Mouse (Mus musculus) limb, embryonic 14.5 days (tissue): Measurements from ENCODE around the gene Gnb1l. TPM values are rescaled to one million over a fixed set of nuclear protein-coding genes. Genes with fewer than 3 reads are reported as not detected.
A peak's percentile ranks its signal among the peaks of the same experiment; 100 is the strongest.

ENCODE experiments used
- ATAC-seq: fragments of 200-750 bp; cut with Nextera tagmentation; 2 replicates; pipeline ENCODE4 v1.8.0; 2017; ENCODE audit warnings: low read depth, moderate number of reproducible peaks, moderate TSS enrichment; ENCODE audit not compliant: low FRiP score
- DNase-seq: peaks from one replicate; pipeline ENCODE4 v3.0.0-alpha.2; 2015; ENCODE audit warnings: low spot score
- H3K27ac ChIP-seq: fragments of 300-500 bp; sonication (generic); replicated peaks from 2 replicates; pipeline ENCODE4 v1.5.1; 2014; ENCODE audit warnings: low read depth, mild to moderate bottlenecking, low read length, moderate library complexity, mixed read lengths
- H3K27me3 ChIP-seq: fragments of 300-500 bp; sonication (generic); 2 replicates; pipeline ENCODE4 v1.6.1; 2014; ENCODE audit warnings: low read length, mixed read lengths; ENCODE audit not compliant: control insufficient read depth, insufficient read depth
- H3K36me3 ChIP-seq: fragments of 300-500 bp; sonication (generic); 2 replicates; pipeline ENCODE4 v1.6.1; 2014; ENCODE audit warnings: mild to moderate bottlenecking, low read length, moderate library complexity, mixed read lengths; ENCODE audit not compliant: control insufficient read depth, insufficient read depth
- H3K4me1 ChIP-seq: fragments of 300-500 bp; sonication (generic); 2 replicates; pipeline ENCODE4 v1.6.1; 2014; ENCODE audit warnings: antibody characterized with exemption, low read length, mixed read lengths; ENCODE audit not compliant: control insufficient read depth, insufficient read depth
- H3K4me2 ChIP-seq: fragments of 300-500 bp; sonication (generic); replicated peaks from 2 replicates; pipeline ENCODE4 v1.6.1; 2014; ENCODE audit warnings: low read depth, mild to moderate bottlenecking, low read length, moderate library complexity; ENCODE audit not compliant: severe bottlenecking
- H3K4me3 ChIP-seq: fragments of 300-500 bp; sonication (generic); replicated peaks from 2 replicates; pipeline ENCODE4 v1.5.1; 2014; ENCODE audit warnings: low read length
- H3K9ac ChIP-seq: fragments of 300-500 bp; sonication (generic); 2 replicates; pipeline ENCODE4 v1.6.1; 2014; ENCODE audit warnings: mild to moderate bottlenecking, low read depth, low read length, moderate library complexity; ENCODE audit not compliant: severe bottlenecking
- H3K9me3 ChIP-seq: fragments of 300-500 bp; sonication (generic); 2 replicates; pipeline ENCODE4 v1.6.1; 2016; ENCODE audit warnings: low read length; ENCODE audit not compliant: control insufficient read depth
- POLR2A ChIP-seq: fragments of 200-500 bp; IDR thresholded peaks from 2 replicates; pipeline ENCODE4 v1.8.0; 2012; ENCODE audit warnings: inconsistent platforms, mild to moderate bottlenecking, moderate library complexity, borderline replicate concordance; ENCODE audit not compliant: insufficient read depth, insufficient read length; ENCODE audit errors: extremely low read depth
- WGBS: fragments of 180-500 bp; shearing (Covaris S2); extraction: QIAGEN DNeasy Blood & Tissue Kit; methylation state at CpG from one replicate; pipeline ENCODE4 v1.1.7; 2014; 5-methylcytosine and 5-hydroxymethylcytosine counted together
- polyA plus RNA-seq, 2 experiments: library from polyadenylated mRNA; depleted of rRNA in 1 of 2; stranded (reverse) in 1 of 2; unstranded in 1 of 2; fragments of >200 nt; fragmentation: Nextera tagmentation in 1 of 2; extraction: Ambion mirVana in 1 of 2; gene quantifications; 2 replicates each; pipeline versions ENCODE4 v1.2.1 to v1.2.3; 2012 to 2014

The Gnb1l gene
- polyA plus RNA-seq, 2 experiments = 16.1 to 20.2 TPM

DNA sequence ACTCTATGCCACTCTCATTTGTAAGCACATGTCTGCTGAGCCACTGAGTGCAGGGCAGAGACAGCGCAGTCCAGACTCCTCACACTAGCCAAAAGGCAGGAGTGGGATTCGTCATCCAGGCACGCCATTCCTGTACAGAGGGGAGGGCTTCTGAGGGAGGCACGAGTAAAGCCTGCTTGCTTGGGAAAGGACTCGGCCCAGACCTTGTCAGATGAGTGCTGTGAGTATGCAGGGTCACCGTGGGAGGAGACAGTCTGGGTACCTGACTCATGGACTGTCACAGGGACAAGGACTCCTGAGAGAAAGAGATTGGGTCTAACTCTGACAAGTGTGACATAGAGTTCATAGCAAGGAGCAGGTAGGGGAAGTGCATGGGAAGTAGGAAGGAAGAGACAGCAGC is 40.8 kb downstream of the Gnb1l start:
- Histone ChIP-seq H3K9ac (no peak overlapping the region), H3K4me3 (no peak overlapping the region), H3K27ac (no peak overlapping the region), H3K27me3 (no peaks in the 10 kb centered on the region), H3K36me3 (no peaks in the 10 kb centered on the region), H3K4me1 (no peaks in the 10 kb centered on the region), H3K4me2 (no peak overlapping the region), H3K9me3 (no peaks in the 10 kb centered on the region)
- WGBS = 67% methylated on average over 6 of the region's 6 CpGs
- DNase-seq (no peak), ATAC-seq (no peak)
- no peak for TF ChIP-seq POLR2A

DNA sequence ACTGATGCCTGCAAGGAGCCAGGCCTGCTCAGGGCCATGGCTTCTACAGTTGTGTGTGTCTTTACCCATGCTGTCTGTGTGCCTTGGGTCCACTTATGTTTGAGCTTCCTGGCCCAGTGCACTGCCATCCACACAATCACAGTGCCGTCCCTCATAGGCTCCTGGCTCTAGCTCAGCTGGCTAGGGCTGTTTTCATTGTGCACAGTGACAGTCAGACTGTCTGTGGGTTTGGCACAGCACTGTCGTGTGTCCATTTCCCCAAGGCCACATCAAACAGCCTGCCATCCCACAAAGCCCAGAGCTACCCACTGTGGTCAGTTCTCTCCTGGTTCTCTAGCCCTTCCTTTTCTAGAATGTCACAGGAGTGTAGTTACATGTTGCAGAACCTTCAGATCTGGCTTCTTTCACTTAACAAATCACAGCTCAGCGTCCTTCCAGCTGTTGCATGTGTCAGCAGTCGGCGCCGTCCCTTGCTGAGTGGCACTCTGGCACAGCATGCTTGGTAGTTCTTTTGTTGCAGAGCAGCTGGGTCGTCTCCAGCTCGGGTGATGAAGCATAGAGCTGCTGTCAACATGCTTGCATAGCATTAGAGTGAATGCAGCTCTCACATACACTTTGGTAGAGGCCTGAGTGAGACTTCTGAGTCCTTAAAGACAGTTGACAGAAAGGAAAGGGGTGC is 44.8 kb downstream of the Gnb1l start:
- WGBS = 63% methylated on average over 8 of the region's 8 CpGs
- H3K4me3 ChIP-seq = no peak overlapping the region
- 0 out of 2 replicates have a peak, but pooled peaks have one; percentile 19 for ATAC-seq
- no peak for DNase-seq
- H3K36me3 ChIP-seq = no peaks in the 10 kb centered on the region
- no peak overlapping the region for H3K9ac ChIP-seq
- H3K27ac ChIP-seq = no peak overlapping the region
- H3K4me2 ChIP-seq = no peak overlapping the region
- H3K27me3 ChIP-seq = no peaks in the 10 kb centered on the region
- no peaks in the 10 kb centered on the region for H3K4me1 ChIP-seq
- no peak for TF ChIP-seq POLR2A
- H3K9me3 ChIP-seq = no peaks in the 10 kb centered on the region

DNA sequence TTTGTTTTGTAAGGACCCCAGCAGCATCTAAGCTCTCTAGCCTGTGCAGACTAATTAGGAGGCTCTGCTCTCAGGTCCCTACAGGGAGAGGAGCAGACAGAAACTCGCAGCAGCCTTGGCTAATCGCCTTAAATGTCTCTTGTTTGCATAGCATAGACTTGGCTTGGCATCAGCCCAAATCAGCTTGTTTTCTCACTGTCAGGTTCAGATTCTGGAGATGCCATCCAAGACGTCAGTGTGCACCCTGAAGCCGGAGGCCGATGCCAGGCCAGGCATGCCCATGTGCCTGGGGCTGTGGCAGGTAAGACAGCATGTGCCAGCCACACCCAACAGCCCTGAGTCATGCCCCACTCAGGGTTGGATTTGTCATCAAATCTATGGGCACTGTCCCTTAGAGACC is 49.4 kb downstream of the Gnb1l start:
- WGBS = 72% methylated on average over 5 of the region's 5 CpGs
- H3K4me3 ChIP-seq = no peak overlapping the region
- no peaks in the 10 kb centered on the region for H3K27me3 ChIP-seq
- TF ChIP-seq POLR2A = no peak
- H3K4me2 ChIP-seq = no peak overlapping the region
- ATAC-seq (no peak), DNase-seq (no peak)
- H3K9ac ChIP-seq = no peak overlapping the region
- H3K4me1 ChIP-seq = no peaks in the 10 kb centered on the region
- no peaks in the 10 kb centered on the region for H3K9me3 ChIP-seq
- no peaks in the 10 kb centered on the region for H3K36me3 ChIP-seq
- H3K27ac ChIP-seq = no peak overlapping the region

DNA sequence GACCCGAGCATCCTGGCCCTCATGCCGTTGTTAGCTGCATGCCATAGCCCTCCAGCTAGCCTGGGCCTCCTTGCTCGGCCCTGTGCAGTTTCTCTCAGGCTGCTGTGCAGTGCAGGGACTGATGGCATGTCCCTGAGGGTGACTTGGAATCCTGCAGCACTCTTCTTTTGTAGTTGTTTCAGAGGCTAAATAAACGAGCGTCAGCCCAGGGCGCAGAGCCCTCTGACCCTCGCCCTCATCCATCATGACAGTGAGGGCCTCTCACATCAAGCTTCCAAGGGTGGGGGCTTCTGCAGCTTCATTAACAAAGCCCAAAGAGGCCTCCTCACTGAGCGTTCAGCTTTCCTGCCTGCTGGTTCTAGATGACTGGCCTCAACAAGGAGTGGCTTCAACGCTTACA is 53.1 kb downstream of the Gnb1l start:
- TF ChIP-seq POLR2A = no peak
- 39% methylated on average over 9 of the region's 9 CpGs for WGBS

DNA sequence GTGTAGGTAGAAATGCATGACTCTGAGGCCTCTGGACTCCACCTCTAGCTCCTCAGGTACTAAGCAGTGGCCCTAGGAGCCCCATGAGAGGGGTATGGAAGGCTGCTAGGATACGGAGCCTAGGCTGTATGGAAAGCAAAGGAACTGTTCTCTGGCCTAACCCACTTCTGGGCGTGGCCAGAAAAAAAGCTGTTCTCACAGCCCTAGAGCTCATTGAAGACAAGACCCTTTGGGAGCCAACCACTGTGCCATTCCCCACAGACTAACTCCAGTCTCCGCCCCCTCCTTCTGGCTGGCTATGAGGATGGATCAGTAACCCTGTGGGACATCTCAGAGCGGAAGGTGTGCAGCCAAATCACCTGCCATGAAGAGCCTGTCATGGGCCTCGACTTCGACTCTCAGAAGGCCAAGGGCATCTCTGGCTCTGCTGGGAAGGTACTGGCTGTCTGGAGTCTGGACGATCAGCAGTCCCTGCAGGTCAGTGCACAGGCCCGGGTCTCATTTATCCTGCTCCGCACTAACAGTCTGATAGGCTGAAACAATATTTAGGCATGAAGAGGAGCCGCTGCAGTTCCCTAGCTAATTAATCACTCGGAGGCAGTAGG is 53.7 kb downstream of the Gnb1l start:
- no peak for TF ChIP-seq POLR2A
- H3K9me3 ChIP-seq = no peaks in the 10 kb centered on the region
- H3K4me1 ChIP-seq = peaks cover 17% of the 10 kb centered on the region
- H3K4me2 ChIP-seq = no peak overlapping the region
- H3K27me3 ChIP-seq = no peaks in the 10 kb centered on the region
- 63% methylated on average over 11 of the region's 11 CpGs for whole genome bisulfite sequencing
- no peak overlapping the region for H3K9ac ChIP-seq
- no peak for ATAC-seq
- no peaks in the 10 kb centered on the region for H3K36me3 ChIP-seq
- no peak overlapping the region for H3K27ac ChIP-seq
- no peak for DNase-seq
- no peak overlapping the region for H3K4me3 ChIP-seq

More for the DNA sequence above, 53.1 kb downstream of the Gnb1l start:
- no peaks in the 10 kb centered on the region for H3K9me3 ChIP-seq
- H3K27ac ChIP-seq = no peak overlapping the region
- no peak overlapping the region for H3K4me3 ChIP-seq
- ATAC-seq (no peak), DNase-seq (no peak)
- no peaks in the 10 kb centered on the region for H3K36me3 ChIP-seq
- H3K4me1 ChIP-seq = peaks cover 17% of the 10 kb centered on the region
- H3K9ac ChIP-seq = no peak overlapping the region
- no peaks in the 10 kb centered on the region for H3K27me3 ChIP-seq
- no peak overlapping the region for H3K4me2 ChIP-seq
